Mouse (Mus musculus) MN1 (cell line): ENCODE results near the gene Gm38392.

Experiments
- DNase-seq: peaks from one replicate; pipeline ENCODE4 v3.0.0-alpha.2; 2016; ENCODE audit warnings: low spot score

The Gm38392 gene

DNA sequence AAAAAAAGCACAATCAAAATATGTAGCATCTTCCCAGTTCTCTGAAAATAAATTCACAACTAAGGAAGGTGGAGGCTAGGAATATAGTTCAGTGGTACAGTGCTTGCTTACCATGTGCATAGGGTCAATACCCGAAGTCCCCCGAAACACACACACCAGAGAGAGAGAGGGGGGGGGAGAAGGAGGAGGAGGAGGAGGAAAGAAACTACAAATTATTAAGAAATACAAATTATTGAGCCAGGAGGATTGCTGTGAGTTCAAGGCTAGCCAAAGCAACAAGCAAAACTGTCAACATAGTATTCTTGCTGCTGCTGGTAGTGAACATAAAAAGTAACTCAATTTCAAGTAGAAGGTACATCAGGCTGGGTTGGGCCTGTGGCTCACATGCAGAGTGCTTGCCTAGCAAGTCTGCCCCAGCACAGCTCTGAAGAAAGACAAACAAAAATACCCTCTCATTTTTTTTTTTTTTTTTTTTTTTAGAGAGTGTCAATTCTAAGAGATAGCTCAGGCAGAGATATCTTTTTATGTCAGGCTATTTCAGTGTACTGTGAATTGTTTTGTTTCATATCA lies 87.4 kb downstream of the Gm38392 start:
- no peak for DNase-seq

DNA sequence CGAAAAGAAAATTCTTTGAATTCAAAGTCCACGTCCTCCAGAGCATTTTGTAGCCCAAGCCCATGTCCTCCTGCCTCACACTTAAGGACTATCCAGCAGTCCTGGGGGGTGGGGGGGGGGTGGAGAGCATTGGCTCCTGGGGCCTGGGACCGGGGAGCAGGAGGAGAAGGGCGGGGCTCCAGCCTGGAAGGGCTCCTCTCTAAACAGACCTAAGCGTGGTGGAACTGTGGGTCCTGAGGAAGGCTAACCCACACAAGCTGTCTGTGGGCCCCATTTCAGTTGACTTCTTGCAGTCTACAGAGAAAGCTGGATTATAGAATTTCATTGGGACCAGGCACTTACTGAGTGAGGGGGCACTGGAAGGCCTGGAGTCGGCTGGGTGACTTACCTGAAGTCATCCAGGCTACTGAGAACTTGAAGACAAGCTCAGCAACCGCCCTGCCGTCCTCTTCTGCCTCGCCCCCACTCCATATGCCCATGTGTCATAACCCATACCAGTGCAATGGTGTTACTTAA lies 88.4 kb downstream of the Gm38392 start:
- DNase-seq = no peak

DNA sequence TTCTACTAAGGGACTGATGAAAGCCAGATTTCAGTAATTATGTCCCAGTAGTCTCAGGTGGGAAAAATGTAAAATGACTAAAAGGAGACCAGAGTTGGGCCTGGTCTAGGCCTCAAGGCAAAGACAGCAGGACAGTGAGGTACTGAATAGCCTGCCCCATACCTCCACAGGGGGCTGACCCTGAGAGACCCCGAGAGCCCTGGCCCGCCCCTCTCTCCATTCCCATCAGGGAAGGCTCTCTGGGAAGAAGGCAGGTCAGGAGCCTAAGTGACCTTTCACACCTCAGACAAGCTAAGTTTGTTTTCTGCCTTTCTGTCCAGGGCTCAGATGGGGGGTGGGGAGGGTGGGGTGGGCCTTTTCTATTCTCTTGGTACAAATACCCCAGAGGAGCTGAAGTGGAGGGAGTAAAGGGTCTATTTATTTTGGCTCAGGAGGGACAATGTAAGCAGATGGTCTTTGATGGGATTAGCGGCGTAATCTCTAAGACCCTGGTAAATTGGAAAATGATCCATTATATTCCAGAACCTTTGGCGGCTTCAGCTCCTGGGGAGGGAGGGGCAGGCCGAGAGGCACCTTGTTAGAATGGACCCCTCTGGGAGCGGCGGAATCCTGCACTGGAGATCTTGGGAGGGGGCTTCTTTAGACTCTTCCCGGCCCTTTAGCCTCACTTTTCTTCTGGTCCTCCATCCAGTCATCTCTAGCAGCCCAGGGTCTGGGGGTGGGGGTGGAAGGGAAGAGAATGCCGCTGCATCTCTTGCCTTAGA lies 89.1 kb downstream of the Gm38392 start:
- DNase-seq = no peak
